Mouse (Mus musculus) left cerebral cortex, adult 2 months (tissue): Measurements from ENCODE around the gene Adcy6. TPM values are rescaled to one million over a fixed set of nuclear protein-coding genes. Genes with fewer than 3 reads are reported as not detected.
A peak's percentile ranks its signal among the peaks of the same experiment; 100 is the strongest.

Source experiments
- DNase-seq, 2 experiments: peaks; one replicate each; pipeline ENCODE4 v3.0.0; 2021 to 2022; ENCODE audit warnings: low spot score in 2 of 2, mixed read lengths in 1 of 2; ENCODE audit errors: extremely low spot score in 1 of 2
- H3K27ac ChIP-seq: fragments of 200-600 bp; 2 replicates; pipeline ENCODE4 v1.8.1; 2022
- H3K4me3 ChIP-seq: fragments of 200-600 bp; 2 replicates; pipeline ENCODE4 v1.8.1; 2022
- CTCF ChIP-seq: fragments of 200-600 bp; IDR thresholded peaks from 2 replicates; pipeline ENCODE4 v1.8.1; 2022; ENCODE audit warnings: antibody characterized with exemption, mild to moderate bottlenecking, moderate library complexity
- intact Hi-C: fragments of 180-260 bp; cut with DNase I; formaldehyde crosslinking; loops from one replicate; pipeline ENCODE4 v1.15.1; 2025
- total RNA-seq, 2 experiments: library from RNA; stranded (reverse); gene quantifications; 2 replicates each; pipeline ENCODE4 v1.2.3; 2021

Gene Adcy6
- total RNA-seq, 2 experiments from 2014 or later = 52.7 to 57.4 TPM

DNA sequence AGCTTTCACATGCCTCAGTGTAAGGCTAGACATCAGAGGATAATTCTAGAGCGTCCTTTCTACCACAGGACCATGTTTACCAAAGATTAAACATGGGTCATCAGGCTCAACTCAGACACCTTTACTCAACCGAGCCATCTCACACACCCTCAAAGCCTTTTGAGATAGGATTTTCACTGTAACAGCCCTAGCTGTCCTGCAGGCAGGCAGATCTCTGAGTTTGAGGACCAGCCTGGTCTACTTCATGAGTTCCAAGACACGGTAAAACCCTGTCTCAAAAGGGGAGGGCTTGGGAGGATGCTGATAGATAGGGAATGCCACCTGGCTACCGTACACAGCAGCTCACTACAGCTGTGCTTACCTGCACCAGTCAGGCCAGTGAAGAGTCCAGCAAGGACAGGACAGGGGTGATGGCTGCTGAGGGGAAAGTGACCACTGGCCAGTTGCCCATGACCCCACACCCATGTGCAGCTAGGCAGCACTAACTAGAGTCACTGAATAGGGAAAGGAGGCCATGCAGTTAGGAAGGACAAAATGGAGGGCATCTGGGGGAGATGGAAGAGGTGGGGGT is 40.0 kb downstream of the Adcy6 start:
- intact Hi-C loops = loop anchor here (5.0 kb wide), 1 partner anchor 38 kb away; the partner anchor contains the start of gene Kansl2
- Histone ChIP-seq H3K27ac (no peak overlapping the region), H3K4me3 (no peak overlapping the region)
- DNase-seq = no peak
- no peak for TF ChIP-seq CTCF

DNA sequence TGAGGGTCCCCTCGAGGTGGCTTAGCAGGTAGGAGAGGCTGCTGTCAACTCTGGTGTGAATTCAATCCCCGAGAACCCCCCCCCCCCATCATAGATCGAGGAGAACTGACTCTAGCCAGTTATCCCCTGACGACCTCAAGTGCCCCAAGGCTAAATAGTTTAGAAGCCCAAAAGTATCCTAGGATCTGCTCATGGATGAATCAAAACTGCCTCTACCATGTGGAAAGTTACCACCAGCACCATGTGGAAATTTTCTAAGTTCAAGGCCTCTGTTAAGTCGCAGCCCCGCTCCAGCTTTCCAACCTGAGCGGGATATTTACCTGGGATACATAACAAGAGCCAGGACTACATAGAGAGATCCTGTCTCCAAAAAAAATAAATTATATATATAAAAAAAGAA is 40.7 kb downstream of the Adcy6 start:
- no peak overlapping the region; the same call in 1 of the 2 replicates for H3K27ac ChIP-seq
- intact Hi-C loops = loop anchor here (5.0 kb wide), 1 partner anchor 37 kb away; the partner anchor contains the start of gene Kansl2
- no peak overlapping the region for H3K4me3 ChIP-seq
- DNase-seq = no peak
- TF ChIP-seq CTCF = no peak

DNA sequence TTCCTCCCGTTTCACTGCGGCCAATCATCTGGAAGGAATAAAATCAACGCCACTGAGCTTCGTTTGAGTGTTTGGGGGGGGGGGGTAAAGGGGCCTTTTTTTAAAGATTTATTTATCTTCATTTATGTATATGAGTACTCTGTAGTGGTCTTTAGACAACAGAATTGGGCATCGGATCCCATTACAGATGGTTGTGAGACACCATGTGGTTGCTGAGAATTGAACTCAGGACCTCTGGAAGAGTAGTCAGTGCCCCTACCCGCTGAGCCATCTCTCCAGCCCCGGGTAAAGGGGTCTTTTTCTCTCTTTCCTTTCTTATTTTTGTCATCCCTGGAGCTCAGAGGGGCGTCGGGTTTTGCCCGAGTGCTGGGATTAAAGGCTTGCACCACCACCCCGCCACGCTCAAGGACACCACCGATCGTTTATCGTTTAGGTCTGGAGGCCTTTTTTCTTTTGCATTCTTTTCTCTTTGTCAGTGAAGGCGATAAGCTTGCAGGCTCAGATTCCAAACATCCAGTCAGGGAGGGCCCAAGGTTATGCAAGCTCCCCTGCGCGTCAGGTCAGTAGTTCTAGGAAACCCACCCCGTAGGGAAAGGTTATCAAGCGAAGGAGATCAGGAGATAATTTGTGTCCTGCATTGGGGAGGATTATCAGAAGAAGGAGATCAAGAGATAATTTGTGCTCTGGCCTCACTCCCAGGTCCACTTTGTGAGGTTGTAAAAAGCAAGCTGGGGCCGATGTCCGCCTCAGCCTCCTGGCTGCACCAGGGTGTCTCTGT is 41.4 kb downstream of the Adcy6 start:
- H3K27ac ChIP-seq = peak overlapping the region; percentile 93
- no peak for TF ChIP-seq CTCF
- intact Hi-C loops = loop anchor here (5.0 kb wide), 1 partner anchor 36 kb away; the partner anchor contains the start of gene Kansl2
- peak overlapping the region; percentile 99 for H3K4me3 ChIP-seq
- DNase-seq = no peak

DNA sequence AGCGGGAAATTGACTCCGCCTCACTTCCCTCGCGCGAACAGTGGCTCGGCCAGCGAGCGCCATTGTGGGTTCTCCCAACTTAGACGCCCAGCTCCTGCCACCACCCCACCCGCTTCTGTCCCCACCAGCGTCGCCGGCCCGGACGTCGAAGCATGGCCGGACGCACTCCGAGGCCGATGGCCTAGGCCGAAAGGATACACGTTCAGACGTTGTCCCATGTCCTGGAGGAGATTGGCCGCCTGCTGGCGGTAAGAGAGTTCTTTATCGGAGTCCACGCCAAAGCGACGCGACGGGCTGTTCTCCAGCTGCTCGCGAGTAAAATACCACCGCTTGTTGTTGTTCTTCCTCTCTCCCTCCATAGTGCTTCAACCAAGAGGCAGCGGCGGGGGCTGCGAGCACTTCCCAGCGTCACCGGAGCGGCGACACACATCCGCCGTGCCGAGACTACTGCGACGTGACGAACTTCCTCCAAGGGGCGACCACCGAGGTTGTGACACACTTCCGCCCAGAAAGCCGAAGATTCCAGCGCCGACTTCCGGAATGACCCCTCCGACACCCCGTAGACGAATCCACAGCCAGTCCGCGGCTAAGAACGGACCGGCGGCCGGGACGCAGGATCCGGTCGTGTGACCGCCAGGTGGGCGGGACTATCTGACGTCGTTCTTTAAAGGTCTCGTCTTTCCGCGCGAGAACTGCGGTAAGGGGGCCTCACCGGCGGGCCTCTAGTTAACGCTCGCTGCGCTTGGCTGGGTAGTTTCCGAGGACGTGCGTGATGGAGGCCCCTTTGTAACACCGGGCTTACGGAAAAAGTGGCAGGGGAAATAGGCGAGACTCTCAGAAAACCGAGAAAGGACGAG is 42.4 kb downstream of the Adcy6 start:
- intact Hi-C loops = loop anchor here (5.0 kb wide), 1 partner anchor 35 kb away; the partner anchor contains the start of gene Kansl2

DNA sequence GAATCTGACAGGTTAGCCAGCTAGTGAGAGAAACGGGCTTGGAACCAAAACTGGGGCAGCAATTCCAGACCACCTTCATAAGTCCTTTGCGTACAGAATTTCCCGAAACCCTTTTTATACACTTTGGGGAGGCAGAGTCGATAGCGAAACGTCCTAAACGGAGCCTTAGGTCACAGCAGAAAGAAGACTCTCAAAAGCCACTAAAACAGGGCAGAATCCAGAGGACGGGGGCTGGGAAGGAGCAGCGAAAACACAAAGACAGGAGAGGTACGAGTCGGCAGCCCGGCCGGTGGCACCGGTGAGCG is 43.0 kb downstream of the Adcy6 start:
- DNase-seq = no peak
- intact Hi-C loops = loop anchor here (5.0 kb wide), 1 partner anchor 35 kb away; the partner anchor contains the start of gene Kansl2
- Histone ChIP-seq H3K27ac (peak overlapping the region; percentile 94), H3K4me3 (peak overlapping the region; percentile 99)
- TF ChIP-seq CTCF = no peak

More for the DNA sequence above, 42.4 kb downstream of the Adcy6 start:
- DNase-seq = peak; percentile 100
- Histone ChIP-seq H3K27ac (peak overlapping the region; percentile 94), H3K4me3 (peak overlapping the region; percentile 99)
- TF ChIP-seq CTCF = peak; percentile 44

DNA sequence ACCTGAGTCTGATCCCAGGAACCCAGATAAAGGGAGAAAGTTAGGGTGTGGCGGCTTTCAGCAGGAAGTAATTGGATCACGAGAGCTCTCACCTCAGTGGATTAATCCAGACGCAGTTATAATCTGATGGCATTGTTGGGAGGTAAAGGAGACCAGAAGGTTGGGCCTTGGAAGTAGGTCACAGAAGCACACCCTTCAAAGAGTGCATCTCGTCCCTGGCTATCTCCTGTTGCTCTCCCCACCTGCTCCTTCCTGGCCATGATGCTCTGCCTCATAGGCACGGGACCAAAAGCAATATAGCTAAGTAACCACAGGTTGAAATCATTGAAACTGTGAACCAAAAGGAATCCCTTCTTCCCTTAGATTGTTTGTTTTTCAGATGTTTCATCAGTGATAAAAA is 52.7 kb downstream of the Adcy6 start:
- DNase-seq = no peak
- H3K27ac ChIP-seq = no peak overlapping the region
- TF ChIP-seq CTCF = no peak
- no peak overlapping the region for H3K4me3 ChIP-seq
- intact Hi-C loops = no loop called here

DNA sequence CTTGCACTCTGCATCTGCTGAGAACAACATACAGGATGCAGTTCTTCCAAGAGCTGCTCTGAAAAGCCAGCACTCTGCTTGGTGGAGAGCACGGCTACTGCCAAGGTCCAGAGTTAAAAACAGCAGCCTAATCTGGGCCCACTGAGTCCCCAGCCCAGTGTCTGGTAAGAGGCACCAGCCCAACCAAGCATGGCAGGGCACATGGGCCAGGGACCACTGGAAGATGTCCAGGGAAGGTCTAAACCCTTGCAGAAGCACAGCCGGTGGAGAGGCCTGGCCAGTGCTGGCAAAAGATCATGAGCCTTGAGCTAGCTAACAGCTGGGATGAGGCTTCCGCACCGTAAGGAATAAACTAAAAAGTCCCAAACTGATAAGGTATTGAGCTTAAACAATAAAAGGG is 54.0 kb downstream of the Adcy6 start:
- Histone ChIP-seq H3K4me3 (no peak overlapping the region), H3K27ac (no peak overlapping the region)
- intact Hi-C loops = no loop called here
- no peak for TF ChIP-seq CTCF
- DNase-seq = no peak

DNA sequence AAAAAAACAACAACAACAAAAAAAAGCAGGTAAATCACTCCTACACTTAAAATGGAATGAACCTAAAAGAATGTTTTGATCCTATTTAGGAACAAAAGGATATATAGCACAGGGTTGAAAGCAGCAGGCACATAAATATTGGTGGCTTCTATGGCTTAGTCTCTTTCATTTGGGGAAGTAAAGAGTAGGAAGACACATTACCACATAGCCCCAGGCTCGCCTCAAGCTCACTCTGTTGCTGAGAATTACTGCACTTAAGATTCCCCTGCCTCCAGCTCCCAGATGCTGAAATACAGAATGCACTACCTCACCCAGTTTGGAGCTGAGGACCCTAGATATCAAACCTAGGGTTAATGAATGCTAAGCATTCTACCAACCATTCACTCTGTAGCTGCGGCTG is 57.1 kb downstream of the Adcy6 start:
- intact Hi-C loops = no loop called here
- Histone ChIP-seq H3K4me3 (no peak overlapping the region), H3K27ac (no peak overlapping the region)
- DNase-seq = no peak
- TF ChIP-seq CTCF = no peak

DNA sequence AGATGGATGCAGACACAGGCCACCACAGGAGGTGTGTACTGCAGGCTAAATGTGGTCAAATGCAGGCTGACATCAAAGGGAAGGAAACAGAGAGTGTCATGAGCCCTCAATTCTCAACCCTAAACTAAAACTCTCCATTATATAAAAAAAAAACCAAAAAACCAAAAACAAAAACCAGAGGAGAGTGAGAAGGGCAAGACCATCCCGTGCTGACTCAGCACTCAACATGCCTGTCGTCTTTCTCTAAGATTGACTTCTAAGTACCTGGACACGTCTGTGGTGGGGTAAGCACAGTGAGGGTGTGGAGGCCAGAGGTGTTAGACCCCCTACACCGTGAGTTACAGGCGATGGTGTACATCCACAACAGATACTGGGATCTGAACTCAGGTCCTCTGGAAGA is 63.0 kb downstream of the Adcy6 start:
- Histone ChIP-seq H3K27ac (no peak overlapping the region), H3K4me3 (no peak overlapping the region)
- DNase-seq = no peak
- TF ChIP-seq CTCF = no peak
- intact Hi-C loops = no loop called here

DNA sequence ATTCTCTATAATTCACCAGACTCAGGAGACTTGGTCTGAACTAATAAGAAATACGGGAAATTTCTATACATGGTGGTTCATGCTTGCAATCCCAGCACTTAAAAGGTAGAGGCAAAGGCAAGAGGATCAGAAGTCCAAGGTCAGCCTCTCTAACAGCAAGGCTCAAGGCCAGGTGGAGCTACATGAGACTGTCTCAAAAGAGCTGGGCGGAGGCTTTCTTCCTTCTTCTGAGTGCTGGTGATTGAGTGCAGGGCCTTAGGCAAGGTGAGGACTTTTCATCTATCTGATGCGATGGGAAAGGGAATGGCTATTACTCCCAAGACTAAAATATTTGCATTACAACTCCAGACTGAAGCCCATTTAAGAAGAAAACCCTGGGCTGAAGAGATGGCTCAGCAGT is 64.7 kb downstream of the Adcy6 start:
- no peak overlapping the region for H3K27ac ChIP-seq
- no peak for TF ChIP-seq CTCF
- DNase-seq = no peak
- intact Hi-C loops = no loop called here
- no peak overlapping the region for H3K4me3 ChIP-seq

DNA sequence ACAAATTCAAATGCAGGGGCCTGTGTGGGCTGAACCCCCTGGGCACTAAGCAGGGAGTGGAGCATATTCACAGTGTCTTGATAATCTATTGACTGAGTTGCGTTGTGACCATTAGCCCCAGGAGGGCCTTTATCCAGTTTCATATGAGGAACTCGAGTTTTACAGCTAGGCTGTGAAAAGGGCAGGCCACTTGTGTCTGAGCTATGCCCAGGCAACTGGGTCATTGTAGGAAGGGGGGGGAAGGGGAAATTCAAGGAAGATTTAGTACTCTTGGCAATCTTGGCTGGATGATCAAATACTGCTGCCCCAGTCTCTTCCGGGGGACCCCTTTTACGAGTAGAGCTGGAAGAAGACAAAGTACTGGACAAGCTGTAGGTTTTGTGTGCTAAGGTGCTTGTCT is 66.5 kb downstream of the Adcy6 start:
- no peak for TF ChIP-seq CTCF
- Histone ChIP-seq H3K4me3 (no peak overlapping the region), H3K27ac (no peak overlapping the region)
- intact Hi-C loops = no loop called here
- DNase-seq = no peak

DNA sequence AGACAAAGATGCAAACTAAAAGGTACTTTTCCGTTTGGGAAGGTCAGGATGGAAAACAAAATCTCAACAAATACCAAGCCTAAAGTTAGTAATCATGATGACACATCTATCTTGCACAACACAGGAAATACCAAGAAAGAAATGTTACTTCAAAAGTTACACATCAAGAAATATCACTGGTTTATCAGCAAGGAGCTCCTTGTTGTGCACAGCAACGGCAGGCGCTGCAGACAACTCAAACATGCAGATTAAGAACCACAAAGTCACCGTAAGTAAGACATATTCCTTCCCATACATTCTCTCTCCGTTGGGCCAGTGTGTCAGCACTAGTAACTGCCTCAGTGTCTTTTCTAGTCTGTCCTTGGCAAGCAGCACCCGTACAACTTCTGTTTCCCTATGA is 68.8 kb downstream of the Adcy6 start:
- no peak overlapping the region for H3K27ac ChIP-seq
- TF ChIP-seq CTCF = no peak
- no peak overlapping the region for H3K4me3 ChIP-seq
- intact Hi-C loops = no loop called here
- no peak for DNase-seq

Other genes with a start within 250 kb of the Adcy6 start
- gene Olfr283, start 229.1 kb downstream of the Adcy6 start, total RNA-seq = not detected
- gene Olfr282, start 178.9 kb downstream of the Adcy6 start, total RNA-seq = not detected
- not detected for gene Olfr281, start 157.5 kb downstream of the Adcy6 start, total RNA-seq
- gene OR5BS1P, start 140.2 kb downstream of the Adcy6 start, total RNA-seq = not detected
- not detected for gene Lalba, start 127.4 kb downstream of the Adcy6 start, total RNA-seq
- gene Olfr279, start 117.7 kb downstream of the Adcy6 start, total RNA-seq = not detected
- 10 to 100 TPM; 55.1 to 56.7 TPM for gene Kansl2, start 75.8 kb downstream of the Adcy6 start, total RNA-seq
- gene Ccnt1, start 39.2 kb downstream of the Adcy6 start, total RNA-seq = 10 to 100 TPM; 40.3 to 45.8 TPM
- not detected for gene 4930415O20Rik, start 39.1 kb downstream of the Adcy6 start, total RNA-seq
- 100 to 1,000 TPM; 271 to 291 TPM for gene Cacnb3, start 20.8 kb upstream of the Adcy6 start, total RNA-seq
- gene Ddx23, start 52.8 kb upstream of the Adcy6 start, total RNA-seq = 10 to 100 TPM; 84.4 to 90.2 TPM
- gene Rnd1, start 67.4 kb upstream of the Adcy6 start, total RNA-seq = 10 to 100 TPM; 27.4 to 27.7 TPM
- gene Ccdc65, start 98.1 kb upstream of the Adcy6 start, total RNA-seq = 10 to 100 TPM; 11.2 TPM
- 1 to 10 TPM; 1.9 TPM for gene Fkbp11, start 118.1 kb upstream of the Adcy6 start, total RNA-seq
- 100 to 1,000 TPM; 749 to 756 TPM for gene Arf3, start 153.1 kb upstream of the Adcy6 start, total RNA-seq
- gene Wnt10b, start 168.1 kb upstream of the Adcy6 start, total RNA-seq = under 1 TPM; 0.51 to 0.66 TPM
- gene Wnt1, start 179.8 kb upstream of the Adcy6 start, total RNA-seq = under 1 TPM in 1 of 2 experiments, not detected in 1; 0.14 TPM
- 100 to 1,000 TPM; 739 to 834 TPM for gene Ddn, start 199.4 kb upstream of the Adcy6 start, total RNA-seq
- gene Prkag1, start 221.4 kb upstream of the Adcy6 start, total RNA-seq = 10 to 100 TPM; 46.1 to 52.3 TPM